Mouse (Mus musculus) megakaryocyte, embryonic 14.5 days (primary cell): Measurements from ENCODE around the gene Stat5b.

Experiments
- FLI1 ChIP-seq: IDR thresholded peaks from 2 replicates; pipeline ENCODE4 v1.6.1; 2012; ENCODE audit warnings: low read length, inconsistent platforms, mixed read lengths
- GATA1 ChIP-seq: IDR thresholded peaks from 3 replicates; pipeline ENCODE4 v1.6.1; 2012; ENCODE audit warnings: mixed read lengths, low read length, inconsistent platforms, borderline replicate concordance

- TF ChIP-seq GATA1 (no peak), FLI1 (no peak)
Observed at GRCm38 (mm10) chr11:100863141-100863540, 12.6 kb upstream of the Stat5b start.
